Mouse (Mus musculus) G1E (cell line): Measurements from ENCODE around the gene Slc44a5. TPM values are rescaled to one million over a fixed set of nuclear protein-coding genes. Genes with fewer than 3 reads are reported as not detected.

ENCODE experiments used
- ATAC-seq: 2 replicates; pipeline ENCODE4 v1.8.0; 2016; ENCODE audit warnings: mild to moderate bottlenecking; ENCODE audit not compliant: insufficient number of reproducible peaks, poor library complexity, low FRiP score, severe bottlenecking; ENCODE audit errors: extremely low read depth
- DNase-seq: peaks from one replicate; pipeline ENCODE4 v3.0.0; 2012; ENCODE audit warnings: low spot score
- H3K27me3 ChIP-seq: 2 replicates; pipeline ENCODE4 v1.6.1; 2012; ENCODE audit warnings: mild to moderate bottlenecking, low read length, inconsistent platforms; ENCODE audit not compliant: insufficient read depth
- H3K36me3 ChIP-seq: replicated peaks from 2 replicates; pipeline ENCODE3; 2012; ENCODE audit warnings: mild to moderate bottlenecking, inconsistent platforms
- H3K4me1 ChIP-seq: 2 replicates; pipeline ENCODE4 v1.6.1; 2012; ENCODE audit warnings: low read depth, low read length, inconsistent platforms, mixed read lengths; ENCODE audit not compliant: insufficient read depth
- H3K4me3 ChIP-seq: 2 replicates; pipeline ENCODE4 v1.5.1; 2012; ENCODE audit warnings: low read depth, mild to moderate bottlenecking, inconsistent platforms, low read length, moderate library complexity, mixed read lengths
- H3K9me3 ChIP-seq: replicated peaks from 2 replicates; pipeline ENCODE4 v1.6.1; 2012; ENCODE audit warnings: inconsistent platforms
- CTCF ChIP-seq: IDR thresholded peaks from 2 replicates; pipeline ENCODE4 v1.5.1; 2012; ENCODE audit warnings: low read depth, low read length, inconsistent platforms, mixed read lengths
- GATA1 ChIP-seq: IDR thresholded peaks from 2 replicates; pipeline ENCODE4 v1.6.1; 2012; ENCODE audit warnings: borderline replicate concordance, low read length, inconsistent platforms, mixed read lengths
- GATA2 ChIP-seq: IDR thresholded peaks from 2 replicates; pipeline ENCODE4 v1.6.1; 2012; ENCODE audit warnings: low read depth, low read length, inconsistent platforms, borderline replicate concordance
- POLR2AphosphoS5 ChIP-seq: IDR thresholded peaks from 2 replicates; pipeline ENCODE4 v1.6.1; 2012; ENCODE audit warnings: low read depth, low read length, inconsistent platforms; ENCODE audit not compliant: insufficient replicate concordance
- TAL1 ChIP-seq: conservative IDR thresholded peaks from 2 replicates; pipeline ENCODE4 v1.6.1; 2012; ENCODE audit warnings: low read depth, low read length, inconsistent platforms, mixed read lengths
- polyA plus RNA-seq: library from polyadenylated mRNA; stranded (reverse); fragments of >175 nt; gene quantifications from 2 replicates; pipeline ENCODE4 v1.2.3, GENCODE M21; 2012
- total RNA-seq, 2 experiments: library from RNA; stranded (forward) in 1 of 2; stranded (reverse) in 1 of 2; fragments of 200-1000 nt in 1 of 2; fragments of >200 nt in 1 of 2; fragmentation: Nextera tagmentation in 1 of 2; gene quantifications; 2 replicates each; pipeline ENCODE4 v1.2.3; 2014 to 2017

Gene Slc44a5
- total and polyA plus RNA-seq, 3 experiments = 0.16 TPM; not detected in 2

GRCm38 (mm10) chr3:153940021-153940420 lies 33.2 kb upstream of the Slc44a5 start:
- Histone ChIP-seq H3K9me3 (no peaks in the 10 kb centered on the region), H3K27me3 (no peaks in the 10 kb centered on the region), H3K4me1 (peaks cover 23% of the 10 kb centered on the region), H3K36me3 (peaks cover 66% of the 10 kb centered on the region), H3K4me3 (no peak overlapping the region)
- ATAC-seq (no peak), DNase-seq (no peak)
- TF ChIP-seq GATA2 (no peak), TAL1 (no peak), CTCF (no peak), GATA1 (no peak), POLR2AphosphoS5 (no peak)

- ATAC-seq (no peak), DNase-seq (no peak)
- Histone ChIP-seq H3K36me3 (peaks cover 61% of the 10 kb centered on the region), H3K9me3 (no peaks in the 10 kb centered on the region), H3K27me3 (no peaks in the 10 kb centered on the region), H3K4me3 (no peak overlapping the region), H3K4me1 (peaks cover 27% of the 10 kb centered on the region)
- TF ChIP-seq TAL1 (no peak), CTCF (no peak)
Observed at GRCm38 (mm10) chr3:153940486-153940885, 32.8 kb upstream of the Slc44a5 start.

GRCm38 (mm10) chr3:153941613-153942012 lies 31.6 kb upstream of the Slc44a5 start:
- no peaks in the 10 kb centered on the region for H3K9me3 ChIP-seq
- TF ChIP-seq GATA2 (no peak), CTCF (no peak), TAL1 (no peak), GATA1 (no peak), POLR2AphosphoS5 (no peak)
- ATAC-seq = no peak
- H3K27me3 ChIP-seq = no peaks in the 10 kb centered on the region
- peaks cover 53% of the 10 kb centered on the region for H3K36me3 ChIP-seq
- no peak overlapping the region for H3K4me3 ChIP-seq
- DNase-seq = no peak
- H3K4me1 ChIP-seq = peaks cover 24% of the 10 kb centered on the region

- Histone ChIP-seq H3K4me3 (peak overlapping the region; percentile 94), H3K36me3 (peaks cover 38% of the 10 kb centered on the region), H3K9me3 (no peaks in the 10 kb centered on the region), H3K27me3 (no peaks in the 10 kb centered on the region), H3K4me1 (peaks cover 24% of the 10 kb centered on the region)
- DNase-seq = no peak
- TF ChIP-seq GATA2 = no peak
- no peak for TF ChIP-seq POLR2AphosphoS5
- no peak for TF ChIP-seq TAL1
- no peak for TF ChIP-seq CTCF
- TF ChIP-seq GATA1 = no peak
- no peak for ATAC-seq
Observed at GRCm38 (mm10) chr3:153943003-153943640, 30.1 kb upstream of the Slc44a5 start.

GRCm38 (mm10) chr3:153943901-153944334 lies 29.3 kb upstream of the Slc44a5 start:
- no peaks in the 10 kb centered on the region for H3K9me3 ChIP-seq
- DNase-seq = peak; percentile 41
- ATAC-seq = peak; percentile 15
- TF ChIP-seq CTCF (no peak), TAL1 (no peak), GATA1 (no peak)
- H3K36me3 ChIP-seq = peaks cover 30% of the 10 kb centered on the region
- H3K27me3 ChIP-seq = no peaks in the 10 kb centered on the region
- H3K4me1 ChIP-seq = peaks cover 24% of the 10 kb centered on the region
- peak overlapping the region; percentile 94 for H3K4me3 ChIP-seq

GRCm38 (mm10) chr3:153944335-153944990 lies 28.8 kb upstream of the Slc44a5 start, which contains the start of gene Acadm:
TSS of gene Acadm (minus strand) at chr3:153944632.
- Histone ChIP-seq H3K4me3 (peak within 1 kb of the TSS; percentile 94), H3K4me1 (peaks cover 24% of the 10 kb centered on the region), H3K9me3 (no peaks in the 10 kb centered on the region), H3K27me3 (no peaks in the 10 kb centered on the region), H3K36me3 (peaks cover 26% of the 10 kb centered on the region)
- ATAC-seq (peak; percentile 94), DNase-seq (peak; percentile 82)
- TF ChIP-seq GATA1 (no peak), POLR2AphosphoS5 (no peak), TAL1 (no peak), GATA2 (no peak), CTCF (no peak)
